Mouse (Mus musculus): Measurements from ENCODE around the gene Olfr24. TPM values are rescaled to one million over a fixed set of nuclear protein-coding genes. Genes with fewer than 3 reads are reported as not detected.

Olfr24 gene
- polyA plus RNA-seq, 1 experiment from 2014 or later = not detected

GRCm38 (mm10) chr9:18721011-18721410 is 42.8 kb downstream of the Olfr24 start:
- Histone ChIP-seq H3K27ac (ENCODE audit: low read length) (no peak overlapping the region), H3K9me3 (ENCODE audit: control insufficient read depth, low read length) (no peaks in the 10 kb centered on the region), H3K27me3 (replicated peaks; ENCODE audit: control insufficient read depth, insufficient read depth, low read length) (no peaks in the 10 kb centered on the region), H3K36me3 (ENCODE audit: control insufficient read depth, insufficient read depth, low read length) (no peaks in the 10 kb centered on the region), H3K4me2 (ENCODE audit: low read depth, low read length) (no peak overlapping the region), H3K4me1 (ENCODE audit: control insufficient read depth, insufficient read depth, low read length) (no peaks in the 10 kb centered on the region; the same call in 1 of the 2 replicates), H3K4me3 (ENCODE audit: low read length) (no peak overlapping the region), H3K9ac (ENCODE audit: low read depth, low read length) (no peak overlapping the region)
- 44% methylated on average over 2 of the region's 2 CpGs for WGBS
- ATAC-seq = no peak

DNA sequence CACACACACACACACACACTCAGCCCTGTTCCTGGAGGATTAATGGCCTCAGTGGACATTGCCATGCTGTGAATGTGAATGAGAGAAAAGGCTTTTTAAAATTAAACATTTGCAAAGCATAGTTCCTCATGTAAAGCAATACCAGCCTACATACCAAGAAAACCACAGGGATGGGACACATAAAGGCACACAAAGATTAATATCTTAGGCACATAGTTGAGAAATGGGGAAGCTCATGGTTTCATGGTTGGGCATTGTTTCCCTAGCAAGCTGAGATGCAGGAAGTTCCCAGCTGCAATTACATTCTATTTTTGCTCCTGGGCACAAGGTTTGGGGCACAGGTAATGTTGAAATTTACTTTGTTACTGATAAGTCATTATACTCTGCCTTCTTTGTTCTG is 58.2 kb downstream of the Olfr24 start:
- H3K4me3 ChIP-seq (ENCODE audit: low read length) = no peak overlapping the region
- no peak for ATAC-seq

More for the DNA sequence above, 58.2 kb downstream of the Olfr24 start:
- Histone ChIP-seq H3K36me3 (ENCODE audit: control insufficient read depth, insufficient read depth, low read length) (no peaks in the 10 kb centered on the region), H3K4me1 (ENCODE audit: control insufficient read depth, insufficient read depth, low read length) (no peaks in the 10 kb centered on the region), H3K9me3 (ENCODE audit: control insufficient read depth, low read length) (no peaks in the 10 kb centered on the region), H3K27me3 (replicated peaks; ENCODE audit: control insufficient read depth, insufficient read depth, low read length) (no peaks in the 10 kb centered on the region), H3K9ac (ENCODE audit: low read depth, low read length) (no peak overlapping the region), H3K4me2 (ENCODE audit: low read depth, low read length) (no peak overlapping the region), H3K27ac (ENCODE audit: low read length) (no peak overlapping the region)

Other genes with a start within 250 kb of the Olfr24 start
- gene Muc16, start 89.5 kb downstream of the Olfr24 start, polyA plus RNA-seq (2015; fragmentation: Nextera tagmentation; extraction: Ambion mirVana) = 2.1 and 2.6 TPM in 2 replicates
- not detected in 2 replicates for gene Olfr828, start 55.5 kb upstream of the Olfr24 start, polyA plus RNA-seq (2015; fragmentation: Nextera tagmentation; extraction: Ambion mirVana)
- not detected in 2 replicates for gene Olfr829, start 90.9 kb upstream of the Olfr24 start, polyA plus RNA-seq (2015; fragmentation: Nextera tagmentation; extraction: Ambion mirVana)
- gene Olfr830, start 110.7 kb upstream of the Olfr24 start, polyA plus RNA-seq (2015; fragmentation: Nextera tagmentation; extraction: Ambion mirVana) = not detected in 2 replicates
- gene Olfr832, start 173.1 kb upstream of the Olfr24 start, polyA plus RNA-seq (2015; fragmentation: Nextera tagmentation; extraction: Ambion mirVana) = not detected in 2 replicates
- not detected in 2 replicates for gene Olfr834, start 224.0 kb upstream of the Olfr24 start, polyA plus RNA-seq (2015; fragmentation: Nextera tagmentation; extraction: Ambion mirVana)

Measured in intestine, embryonic 16.5 days (tissue).